Mouse (Mus musculus): ENCODE data around the gene Exoc7.

Exoc7 gene

DNA sequence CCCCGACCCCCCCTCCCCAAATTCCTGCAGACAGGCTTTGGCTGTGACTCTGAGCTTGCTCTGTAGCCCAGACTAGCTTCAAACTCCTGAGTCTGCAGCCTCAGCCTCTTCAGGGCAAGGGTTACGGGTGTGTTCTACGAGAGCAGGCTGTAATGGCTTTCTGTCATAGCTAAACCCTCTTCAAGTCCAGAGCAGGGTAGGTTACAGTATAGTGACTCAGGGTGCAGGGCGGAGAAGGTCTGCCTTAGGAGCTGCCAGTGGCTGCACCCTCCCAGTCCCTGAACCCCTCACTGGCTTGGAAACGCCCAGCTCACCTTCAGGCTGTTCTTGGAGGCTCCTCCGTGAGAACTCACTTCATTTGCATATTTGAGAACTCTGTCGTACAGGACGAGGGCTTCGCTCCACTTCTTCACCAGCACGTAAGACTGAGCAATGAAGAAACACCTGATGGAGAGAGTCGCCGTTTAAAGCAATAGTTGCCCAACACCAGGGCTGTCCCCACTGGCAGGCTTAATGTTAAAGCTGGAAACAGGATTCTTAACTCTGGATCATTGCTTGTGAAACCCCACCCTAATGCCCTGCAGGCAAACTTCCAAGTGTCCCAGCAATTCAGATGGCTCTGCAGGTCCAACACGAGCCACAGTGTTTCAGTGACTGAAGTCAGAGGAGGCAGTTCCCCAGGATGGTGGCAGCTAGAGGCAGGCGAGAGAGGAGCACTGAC lies 59.4 kb downstream of the Exoc7 start:
- in situ Hi-C loops (cut with MboI; ENCODE audit: low sequenced_read_pairs): no loop called here

DNA sequence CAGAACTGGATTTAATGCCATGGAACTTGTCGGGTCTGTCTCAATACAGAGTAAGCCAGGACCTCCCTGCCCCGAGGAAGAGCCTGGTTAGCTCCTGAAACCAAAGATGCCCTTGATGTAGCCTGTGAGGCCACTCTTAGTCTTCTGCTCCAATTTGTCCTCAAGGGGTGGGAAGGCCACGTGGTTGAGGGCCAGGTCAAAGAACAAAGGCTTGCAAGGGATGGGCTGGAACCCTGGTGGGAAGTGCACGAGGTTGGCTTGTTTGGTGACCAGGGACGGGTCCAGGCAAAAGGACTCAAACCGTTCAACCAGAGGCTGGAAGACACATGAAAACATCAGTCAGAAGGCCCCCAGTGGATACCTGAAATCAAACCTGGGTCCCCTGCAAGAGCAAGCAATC lies 61.4 kb downstream of the Exoc7 start:
- in situ Hi-C loops (cut with MboI; ENCODE audit: low sequenced_read_pairs): no loop called here

DNA sequence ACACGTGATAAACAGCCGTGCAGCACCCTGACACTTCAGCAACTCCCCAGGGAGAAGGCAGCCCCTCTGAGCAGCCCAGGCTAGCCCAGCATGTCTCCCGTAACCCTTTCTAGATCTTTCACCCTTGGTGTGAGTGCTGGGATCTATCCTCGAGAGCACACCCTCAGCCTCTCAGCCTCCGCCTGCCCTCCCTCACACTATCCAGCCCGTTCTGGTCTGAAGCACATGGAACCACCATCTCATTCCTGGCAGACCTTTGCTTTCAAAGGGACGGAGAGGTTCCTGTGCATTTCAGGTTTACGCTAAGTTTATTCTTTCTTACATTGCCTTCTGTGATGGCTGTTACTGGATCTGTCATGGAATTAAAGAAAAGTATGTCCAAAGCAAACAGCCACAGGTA lies 62.5 kb downstream of the Exoc7 start:
- in situ Hi-C loops (cut with MboI; ENCODE audit: low sequenced_read_pairs): no loop called here

DNA sequence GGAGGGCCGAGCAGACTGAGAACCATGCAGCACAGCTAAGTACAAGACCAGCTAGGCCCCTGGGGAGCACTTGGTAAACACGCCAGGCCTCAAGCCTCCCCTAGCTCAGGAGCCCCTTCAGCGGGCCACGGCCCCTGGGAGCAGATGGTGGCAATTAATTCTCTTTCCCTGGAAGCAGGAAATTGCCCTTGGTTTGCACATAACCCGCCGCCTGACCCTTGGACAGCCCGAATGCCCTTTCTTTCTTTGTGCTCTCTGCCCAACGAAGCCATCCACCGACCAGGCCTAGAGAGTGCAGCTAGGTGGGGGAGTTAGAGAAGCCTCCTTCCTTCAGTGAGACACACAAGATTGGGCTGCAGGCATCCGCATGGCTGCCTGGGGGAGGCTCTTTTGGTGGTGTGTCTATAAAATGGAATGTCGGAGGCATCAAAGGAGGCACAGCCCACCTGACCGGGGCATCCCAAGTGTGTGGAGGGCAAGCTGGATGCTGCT lies 65.2 kb downstream of the Exoc7 start:
- in situ Hi-C loops (cut with MboI; ENCODE audit: low sequenced_read_pairs): no loop called here

DNA sequence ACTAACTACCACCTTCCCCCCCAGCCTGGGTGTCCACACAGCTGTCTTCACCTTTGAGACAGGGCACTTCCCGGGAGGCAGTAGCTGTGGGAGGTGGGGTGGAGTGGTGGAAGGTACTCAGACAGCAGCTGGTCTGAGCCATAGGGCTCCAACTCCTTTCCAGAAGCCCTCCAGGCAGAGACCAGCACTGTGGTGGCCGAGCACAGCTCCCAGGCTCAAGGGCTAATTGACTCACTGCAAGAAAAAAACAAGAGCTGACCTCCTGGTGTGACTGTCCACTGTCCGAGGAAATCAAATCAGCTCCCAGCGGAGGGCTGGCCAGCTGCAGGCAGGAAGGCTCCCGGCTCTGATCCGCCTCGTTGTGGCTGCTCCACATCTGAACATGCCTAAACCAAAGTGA lies 67.2 kb downstream of the Exoc7 start:
- in situ Hi-C loops (cut with MboI; ENCODE audit: low sequenced_read_pairs): no loop called here
